Mouse (Mus musculus) midbrain, embryonic 15.5 days (tissue): ENCODE measurements around the gene Gpr62. TPM values are rescaled to one million over a fixed set of nuclear protein-coding genes. Genes with fewer than 3 reads are reported as not detected.

ENCODE experiments used
- ATAC-seq: fragments of 200-750 bp; cut with Nextera tagmentation; replicated peaks from 2 replicates; pipeline ENCODE4 v1.8.0; 2017; ENCODE audit warnings: moderate TSS enrichment
- H3K27ac ChIP-seq: fragments of 300-500 bp; sonication (generic); 2 replicates; pipeline ENCODE4 v1.5.1; 2015; ENCODE audit warnings: mild to moderate bottlenecking, inconsistent platforms
- H3K27me3 ChIP-seq: fragments of 300-500 bp; sonication (generic); replicated peaks from 2 replicates; pipeline ENCODE4 v1.6.1; 2015; ENCODE audit warnings: inconsistent platforms
- H3K36me3 ChIP-seq: fragments of 300-500 bp; sonication (generic); replicated peaks from 2 replicates; pipeline ENCODE4 v1.6.1; 2015; ENCODE audit warnings: inconsistent platforms
- H3K4me1 ChIP-seq: fragments of 300-500 bp; sonication (generic); 2 replicates; pipeline ENCODE4 v1.6.1; 2015; ENCODE audit warnings: inconsistent platforms
- H3K4me2 ChIP-seq: fragments of 300-500 bp; sonication (generic); 2 replicates; pipeline ENCODE4 v1.6.1; 2015; ENCODE audit warnings: inconsistent platforms, mild to moderate bottlenecking, moderate library complexity
- H3K4me3 ChIP-seq: fragments of 300-500 bp; sonication (generic); 2 replicates; pipeline ENCODE4 v1.5.1; 2015; ENCODE audit warnings: mild to moderate bottlenecking, inconsistent platforms
- H3K9ac ChIP-seq: fragments of 300-500 bp; sonication (generic); 2 replicates; pipeline ENCODE4 v1.6.1; 2015; ENCODE audit warnings: mild to moderate bottlenecking, inconsistent platforms
- H3K9me3 ChIP-seq: fragments of 300-500 bp; sonication (generic); 2 replicates; pipeline ENCODE4 v1.6.1; 2016; ENCODE audit warnings: inconsistent platforms
- WGBS: fragments of 180-500 bp; shearing (Covaris S2); methylation state at CpG from one replicate; pipeline ENCODE4 v1.1.7; 2015; ENCODE audit warnings: mixed read lengths; 5-methylcytosine and 5-hydroxymethylcytosine counted together
- polyA plus RNA-seq: library from polyadenylated mRNA; unstranded; fragments of >200 nt; fragmentation: Nextera tagmentation; extraction: Ambion mirVana; gene quantifications from 2 replicates; pipeline ENCODE4 v1.2.1, GENCODE M21; 2015

Gpr62 gene
- polyA plus RNA-seq, 1 experiment from 2014 or later: 1.2 TPM

DNA sequence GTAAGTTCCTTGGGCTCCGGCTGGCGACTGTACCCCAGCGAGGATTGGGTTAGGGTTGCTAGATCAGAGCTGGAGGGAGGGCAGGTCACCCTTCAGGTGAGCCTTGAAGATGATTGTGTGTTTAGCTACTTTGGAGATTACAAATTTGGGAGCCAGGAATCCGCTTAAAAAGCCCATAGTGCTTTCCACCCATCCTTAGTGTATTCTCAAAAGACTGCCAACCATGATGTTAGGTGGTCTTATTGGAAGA lies 35.8 kb downstream of the Gpr62 start:
- H3K4me1 ChIP-seq: peaks cover 19% of the 10 kb centered on the region
- peak overlapping the region; percentile 81 for H3K4me2 ChIP-seq
- peak overlapping the region; percentile 66 for H3K4me3 ChIP-seq
- H3K36me3 ChIP-seq: peaks cover 15% of the 10 kb centered on the region
- no peaks in the 10 kb centered on the region for H3K27me3 ChIP-seq
- H3K27ac ChIP-seq: peak overlapping the region; percentile 95
- H3K9ac ChIP-seq: peak overlapping the region; percentile 83
- no peaks in the 10 kb centered on the region for H3K9me3 ChIP-seq
- 1% methylated on average over 4 of the region's 4 CpGs for WGBS
- no peak for ATAC-seq

DNA sequence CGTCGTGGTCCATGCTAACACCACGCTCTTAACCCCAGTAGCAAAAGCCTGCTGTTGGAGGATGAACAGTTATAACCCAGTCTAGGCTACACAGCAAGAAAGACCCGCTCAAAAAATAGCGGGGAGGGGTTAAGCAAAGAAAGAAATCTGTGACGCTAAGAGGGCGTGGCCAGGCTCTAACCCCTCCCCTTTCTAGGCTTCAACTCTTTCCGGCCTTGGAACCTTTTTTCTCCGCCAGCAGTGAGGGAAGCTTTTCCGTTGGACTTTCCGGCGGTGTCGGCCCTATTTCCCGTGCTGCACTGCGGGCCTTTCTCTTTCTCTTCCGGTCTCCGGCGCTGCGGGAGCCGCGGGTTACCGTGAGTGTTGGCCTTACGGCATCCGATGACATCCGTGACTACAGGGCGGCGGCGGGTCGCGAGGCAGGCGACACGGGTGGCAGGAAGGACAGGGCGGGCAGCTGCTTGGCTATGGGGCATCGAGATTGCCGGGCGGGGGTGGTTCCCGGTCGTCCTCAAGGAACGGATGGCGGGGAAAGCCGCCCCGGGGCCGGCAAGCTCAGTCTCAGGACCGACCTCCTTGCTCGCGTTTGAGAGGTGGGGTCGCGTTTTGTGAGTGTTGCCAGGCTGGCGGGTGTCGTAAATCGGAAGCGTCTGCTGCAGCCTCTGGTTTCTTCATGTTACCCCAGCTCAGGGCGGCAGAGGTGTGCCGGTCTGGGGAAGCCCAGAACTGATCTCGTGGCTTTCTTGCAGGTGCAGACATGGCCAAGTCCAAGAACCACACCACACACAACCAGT lies 36.3 kb downstream of the Gpr62 start, which contains the start of gene Rpl29:
Gene Rpl29, plus strand, starts transcription at position 234 of the 794 bp plus-strand sequence.
- Histone ChIP-seq H3K4me2 (peak within 1 kb of the TSS; percentile 81), H3K4me1 (peaks cover 19% of the 10 kb centered on the region), H3K4me3 (peak within 1 kb of the TSS; percentile 66), H3K27ac (peak within 1 kb of the TSS; percentile 95), H3K27me3 (no peaks in the 10 kb centered on the region), H3K36me3 (peaks cover 15% of the 10 kb centered on the region), H3K9me3 (no peaks in the 10 kb centered on the region), H3K9ac (peak within 1 kb of the TSS; percentile 83)
- ATAC-seq: peak; percentile 88
- under 1% methylated on average over 55 of the region's 55 CpGs for WGBS

DNA sequence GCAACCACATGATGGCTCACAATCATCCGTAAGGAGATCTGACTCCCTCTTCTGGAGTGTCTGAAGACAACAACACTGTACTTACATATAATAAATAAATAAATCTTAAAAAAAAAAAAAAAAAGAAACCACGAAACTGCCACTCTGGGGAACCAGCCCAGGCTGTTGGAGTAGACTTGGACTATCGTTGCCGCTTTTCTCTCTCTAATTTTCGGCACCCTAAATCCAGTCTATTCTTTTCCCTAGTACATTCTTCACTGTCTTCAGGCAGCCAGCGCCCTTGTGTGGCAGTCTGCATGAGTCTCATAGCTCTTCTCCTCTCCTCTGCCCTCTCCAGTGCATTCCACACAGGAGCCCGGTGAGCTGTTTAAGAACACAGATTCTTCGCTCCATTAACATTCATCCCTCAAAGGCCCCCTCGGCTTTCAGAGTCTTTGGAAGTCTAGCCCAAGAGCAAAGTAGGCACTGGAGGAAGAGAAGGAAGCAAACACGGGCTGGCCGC lies 37.0 kb downstream of the Gpr62 start:
- 9% methylated on average over 11 of the region's 11 CpGs for WGBS
- Histone ChIP-seq H3K9me3 (no peaks in the 10 kb centered on the region), H3K27ac (peak overlapping the region; percentile 95), H3K9ac (peak overlapping the region; percentile 60), H3K27me3 (no peaks in the 10 kb centered on the region), H3K4me2 (peak overlapping the region; percentile 81), H3K4me3 (peak overlapping the region; percentile 66), H3K4me1 (peaks cover 19% of the 10 kb centered on the region), H3K36me3 (peaks cover 15% of the 10 kb centered on the region)
- ATAC-seq: peak; percentile 73

DNA sequence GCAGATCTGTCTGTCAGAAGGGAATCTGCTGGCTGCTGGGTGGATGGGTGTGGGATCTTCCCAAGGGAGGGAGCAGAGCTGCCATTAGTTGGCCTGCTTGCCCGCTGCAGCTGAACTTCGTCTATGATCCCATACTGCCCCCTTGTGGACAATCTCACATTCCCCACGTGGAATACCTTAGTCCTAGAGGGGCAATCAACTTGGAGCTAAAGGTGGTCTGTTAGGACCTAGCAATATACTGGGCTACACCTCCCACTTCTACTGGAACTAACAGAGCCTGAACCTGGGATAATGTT lies 43.9 kb downstream of the Gpr62 start:
- no peaks in the 10 kb centered on the region for H3K9me3 ChIP-seq
- H3K4me1 ChIP-seq: peaks cover 29% of the 10 kb centered on the region
- no peak overlapping the region for H3K4me3 ChIP-seq
- H3K27me3 ChIP-seq: no peaks in the 10 kb centered on the region
- WGBS: 0% methylated on average over 3 of the region's 3 CpGs
- H3K9ac ChIP-seq: no peak overlapping the region
- H3K36me3 ChIP-seq: no peaks in the 10 kb centered on the region
- peak overlapping the region; percentile 31; the same call in 1 of the 2 replicates for H3K27ac ChIP-seq
- H3K4me2 ChIP-seq: peak overlapping the region; percentile 35
- ATAC-seq: peak; percentile 76

DNA sequence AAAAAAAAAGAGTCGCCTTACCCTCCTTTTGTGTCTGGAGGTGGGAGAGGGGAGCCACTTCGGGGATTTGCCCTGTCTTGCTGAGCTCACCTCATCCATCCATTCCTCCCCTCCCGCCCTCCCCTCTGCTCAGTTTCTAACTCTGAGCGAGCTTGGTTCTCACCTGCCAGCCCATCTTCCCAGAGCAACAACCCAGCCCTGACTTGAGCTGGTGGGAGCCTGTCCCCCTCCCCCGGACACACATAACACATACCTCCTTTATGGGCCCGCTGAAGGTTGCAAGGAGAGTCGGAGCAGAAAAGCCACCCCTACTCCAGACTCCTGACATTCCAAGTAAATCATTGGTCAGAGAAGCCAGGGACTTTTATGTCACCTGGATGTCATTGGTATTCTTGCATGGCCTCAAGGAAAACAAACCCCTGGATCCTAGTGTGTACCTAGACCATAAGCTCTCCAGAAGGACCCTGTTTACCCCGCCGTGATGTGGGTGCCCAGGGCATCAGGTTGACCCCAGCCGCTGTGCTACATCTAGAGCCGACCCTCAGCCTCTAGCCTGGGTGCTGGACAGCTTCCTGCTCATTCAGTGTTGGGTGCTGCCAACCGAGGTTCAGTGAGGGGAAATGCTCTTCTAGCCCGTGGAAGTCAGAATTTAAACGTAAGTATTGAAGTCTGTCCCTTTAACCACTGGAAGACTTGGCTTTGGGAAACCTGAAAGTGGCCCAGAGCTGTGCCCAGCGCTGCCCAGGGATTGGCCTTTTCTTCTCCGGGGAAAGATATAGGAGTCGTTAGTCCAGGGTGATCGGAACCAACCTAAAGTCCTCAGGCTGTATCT lies 44.5 kb downstream of the Gpr62 start:
- peaks cover 29% of the 10 kb centered on the region for H3K4me1 ChIP-seq
- WGBS: 7% methylated on average over 18 of the region's 18 CpGs
- no peaks in the 10 kb centered on the region for H3K27me3 ChIP-seq
- H3K36me3 ChIP-seq: no peaks in the 10 kb centered on the region
- peak; percentile 15 for ATAC-seq
- H3K9me3 ChIP-seq: no peaks in the 10 kb centered on the region
- peak overlapping the region; percentile 35 for H3K4me2 ChIP-seq
- H3K27ac ChIP-seq: peak overlapping the region; percentile 31
- no peak overlapping the region for H3K9ac ChIP-seq
- no peak overlapping the region for H3K4me3 ChIP-seq

DNA sequence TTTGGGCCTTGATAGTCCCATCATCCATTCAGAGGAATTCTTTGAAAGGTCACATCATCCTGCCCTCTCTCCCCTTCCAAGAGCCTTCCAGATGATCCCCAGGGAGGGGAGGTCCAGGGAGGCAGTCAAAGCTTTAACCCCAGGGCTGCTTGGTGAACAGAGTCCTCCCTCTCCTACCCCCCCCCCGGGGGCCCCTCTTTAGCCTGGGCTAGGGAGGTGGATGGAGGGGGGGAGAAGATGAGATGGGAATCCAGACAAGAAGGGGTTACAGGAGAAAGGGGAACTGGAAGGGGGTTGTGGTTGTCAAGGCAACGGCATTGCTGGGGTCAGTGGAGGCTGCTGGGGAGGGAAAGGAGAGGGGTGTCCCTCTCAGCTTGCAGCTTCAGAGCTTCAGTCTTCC lies 45.1 kb downstream of the Gpr62 start:
- no peak for ATAC-seq
- no peak overlapping the region for H3K4me3 ChIP-seq
- peak overlapping the region; percentile 35 for H3K4me2 ChIP-seq
- H3K27ac ChIP-seq: 0 out of 2 replicates have a peak overlapping the region, but pooled peaks have one; percentile 22
- no peaks in the 10 kb centered on the region for H3K36me3 ChIP-seq
- H3K9me3 ChIP-seq: no peaks in the 10 kb centered on the region
- H3K9ac ChIP-seq: no peak overlapping the region
- H3K4me1 ChIP-seq: peaks cover 29% of the 10 kb centered on the region
- WGBS: 0% methylated on average over 2 of the region's 2 CpGs
- H3K27me3 ChIP-seq: no peaks in the 10 kb centered on the region

DNA sequence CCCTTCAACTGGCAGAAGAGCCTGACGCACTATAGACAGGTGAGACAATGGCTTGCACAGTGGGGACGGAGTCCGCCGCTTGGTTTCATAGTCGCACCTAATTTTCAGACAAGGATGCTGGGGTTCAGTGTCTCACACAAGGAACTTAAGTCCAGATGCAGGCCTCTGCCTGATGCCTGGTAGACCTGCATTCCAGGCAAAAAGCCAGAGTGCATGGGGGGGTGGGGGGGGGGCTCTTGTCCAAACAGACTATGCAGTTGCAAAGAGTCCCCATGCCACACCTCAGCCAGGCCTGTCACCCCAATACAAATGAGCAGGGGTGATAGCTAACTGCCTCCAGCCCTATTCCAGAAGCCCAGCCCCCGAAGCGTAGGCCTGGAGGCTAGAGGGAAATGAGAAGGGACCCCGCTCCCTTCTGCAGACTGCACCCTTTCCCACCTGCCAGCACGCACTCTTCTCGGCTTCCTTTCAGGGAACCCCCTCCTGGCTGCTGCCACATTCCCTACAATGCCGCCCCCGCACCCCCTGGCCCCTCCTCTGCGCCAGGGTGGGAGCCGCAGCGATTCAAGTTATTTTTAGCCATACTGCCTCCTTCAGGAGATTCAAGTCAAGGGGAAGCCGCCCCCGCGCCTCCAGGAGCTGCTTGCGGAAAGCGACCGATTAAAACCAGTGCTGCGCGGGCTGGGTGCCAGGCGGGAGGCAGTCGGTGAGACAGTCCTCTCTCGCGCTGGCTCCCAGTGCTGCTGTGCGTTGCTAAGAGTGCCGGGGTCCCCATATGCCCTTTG lies 47.7 kb downstream of the Gpr62 start:
- peak overlapping the region; percentile 26 for H3K4me3 ChIP-seq
- ATAC-seq: peak; percentile 57
- peak overlapping the region; percentile 33 for H3K9ac ChIP-seq
- peak overlapping the region; percentile 61 for H3K4me2 ChIP-seq
- H3K27ac ChIP-seq: peak overlapping the region; percentile 27
- H3K27me3 ChIP-seq: no peaks in the 10 kb centered on the region
- no peaks in the 10 kb centered on the region for H3K9me3 ChIP-seq
- H3K4me1 ChIP-seq: peaks cover 29% of the 10 kb centered on the region
- WGBS: 15% methylated on average over 29 of the region's 29 CpGs
- H3K36me3 ChIP-seq: no peaks in the 10 kb centered on the region

DNA sequence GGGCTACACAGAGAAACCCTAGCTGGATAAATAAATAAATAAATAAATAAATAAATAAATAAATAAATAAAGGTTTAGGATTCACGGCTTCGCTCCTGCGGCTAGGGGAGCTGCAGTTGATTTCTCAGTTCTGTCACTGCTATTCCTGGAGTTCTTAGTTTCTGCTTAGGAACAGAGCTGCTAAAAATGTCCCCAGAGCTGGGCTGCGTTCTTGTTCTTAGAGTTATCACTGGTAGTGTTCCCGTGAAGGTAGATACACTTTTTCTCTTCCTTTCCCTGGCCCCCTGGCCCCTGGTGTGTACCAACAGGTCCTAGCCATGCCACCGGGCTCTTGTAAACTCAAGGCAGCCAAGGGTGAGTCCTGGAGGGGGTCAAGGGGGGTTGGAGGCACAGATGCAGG lies 48.9 kb downstream of the Gpr62 start:
- WGBS: 93% methylated on average over 6 of the region's 6 CpGs
- Histone ChIP-seq H3K9me3 (no peaks in the 10 kb centered on the region), H3K9ac (no peak overlapping the region), H3K4me1 (peaks cover 29% of the 10 kb centered on the region), H3K27me3 (no peaks in the 10 kb centered on the region), H3K4me3 (no peak overlapping the region), H3K36me3 (no peaks in the 10 kb centered on the region), H3K27ac (no peak overlapping the region), H3K4me2 (no peak overlapping the region)
- ATAC-seq: no peak

Other genes starting within 250 kb of the Gpr62 start
- gene Tlr9, start 243.3 kb downstream of the Gpr62 start, polyA plus RNA-seq: 0.05 TPM in 1 of 2 replicates, not detected in the other
- gene Alas1, start 217.3 kb downstream of the Gpr62 start, polyA plus RNA-seq: 91.1 and 99.0 TPM in 2 replicates
- gene Poc1a, start 184.9 kb downstream of the Gpr62 start, polyA plus RNA-seq: 9.1 and 9.9 TPM in 2 replicates
- 15.7 and 16.1 TPM in 2 replicates for gene Dusp7, start 97.3 kb downstream of the Gpr62 start, polyA plus RNA-seq
- gene Rpl29, start 36.5 kb downstream of the Gpr62 start, polyA plus RNA-seq: 553 and 554 TPM in 2 replicates
- 20.7 TPM in 2 replicates for gene Acy1, start 27.6 kb downstream of the Gpr62 start, polyA plus RNA-seq
- gene Abhd14b, start 18.5 kb downstream of the Gpr62 start, polyA plus RNA-seq: 8.9 and 11.0 TPM in 2 replicates
- gene Abhd14a, start 18.3 kb downstream of the Gpr62 start, polyA plus RNA-seq: 71.2 and 71.3 TPM in 2 replicates
- gene Pcbp4, start 12.6 kb downstream of the Gpr62 start, polyA plus RNA-seq: 295 and 310 TPM in 2 replicates
- 51.2 and 52.3 TPM in 2 replicates for gene Rrp9, start 10.0 kb upstream of the Gpr62 start, polyA plus RNA-seq
- 1.4 and 1.5 TPM in 2 replicates for gene Parp3, start 11.0 kb upstream of the Gpr62 start, polyA plus RNA-seq
- gene Iqcf1, start 34.0 kb upstream of the Gpr62 start, polyA plus RNA-seq: not detected in 2 replicates
- gene Iqcf5, start 48.6 kb upstream of the Gpr62 start, polyA plus RNA-seq: not detected in 2 replicates
- gene Iqcf3, start 95.7 kb upstream of the Gpr62 start, polyA plus RNA-seq: not detected in 2 replicates
- not detected in 2 replicates for gene Iqcf4, start 105.1 kb upstream of the Gpr62 start, polyA plus RNA-seq
- gene Iqcf6, start 160.6 kb upstream of the Gpr62 start, polyA plus RNA-seq: not detected in 2 replicates
- 17.8 and 19.3 TPM in 2 replicates for gene Grm2, start 190.1 kb upstream of the Gpr62 start, polyA plus RNA-seq
- gene Tex264, start 220.0 kb upstream of the Gpr62 start, polyA plus RNA-seq: 63.2 and 67.7 TPM in 2 replicates